Mouse (Mus musculus) B cell, adult 67 days (primary cell): ENCODE measurements around the gene Sh3bgr. TPM values are rescaled to one million over a fixed set of nuclear protein-coding genes. Genes with fewer than 3 reads are reported as not detected.

Experiments
- total RNA-seq, 2 experiments: library from RNA; stranded (reverse); gene quantifications; 4 replicates each; pipeline ENCODE4 v1.2.4; 2023

Sh3bgr gene
- not detected for total RNA-seq

DNA sequence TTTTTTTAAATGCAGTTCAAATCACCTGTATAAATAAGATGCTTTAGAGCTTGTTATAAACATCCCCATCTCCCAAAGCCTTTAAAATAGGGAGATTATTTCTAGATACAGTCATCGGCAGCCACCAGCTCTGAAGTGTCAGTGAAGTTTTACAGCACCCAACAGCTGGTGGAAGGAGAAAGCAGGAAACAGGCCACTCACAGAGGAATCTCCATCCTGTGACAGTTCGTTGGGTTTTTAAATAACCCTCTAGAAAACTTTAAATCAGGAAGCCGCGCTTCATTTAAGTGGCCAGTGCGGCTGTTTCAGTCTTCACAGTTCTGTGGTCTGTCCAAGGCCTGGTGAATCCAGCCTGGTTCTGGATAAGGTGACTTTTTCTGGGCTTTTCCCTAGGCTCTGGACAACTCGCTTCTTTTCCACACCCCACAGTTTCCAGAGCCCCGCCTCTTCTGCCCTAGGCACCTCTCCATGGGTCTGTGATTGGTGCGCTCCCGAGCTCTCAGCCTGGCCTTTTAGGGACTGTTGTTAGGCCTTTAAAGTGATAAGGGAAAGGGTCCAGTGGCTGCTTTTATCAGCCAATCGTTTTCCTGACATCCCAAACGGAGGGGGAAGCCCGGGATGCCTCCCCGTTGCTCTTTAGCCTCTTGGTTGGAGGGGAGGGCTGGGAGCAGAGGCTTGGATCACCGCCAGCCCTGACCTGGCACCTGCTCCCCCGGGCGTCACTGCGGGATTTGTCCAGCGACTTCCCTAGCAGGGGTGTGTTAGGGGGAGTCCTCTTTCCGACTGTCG is at the start of gene Sh3bgr:
TSS of gene Sh3bgr (plus strand) at position 538 of the 789 bp plus-strand sequence.

GRCm38 (mm10) chr16:96191531-96192506 is 8.4 kb upstream of the Sh3bgr start, which contains the start of gene Lca5l:
Lca5l (minus strand) TSS chr16:96192271.

DNA sequence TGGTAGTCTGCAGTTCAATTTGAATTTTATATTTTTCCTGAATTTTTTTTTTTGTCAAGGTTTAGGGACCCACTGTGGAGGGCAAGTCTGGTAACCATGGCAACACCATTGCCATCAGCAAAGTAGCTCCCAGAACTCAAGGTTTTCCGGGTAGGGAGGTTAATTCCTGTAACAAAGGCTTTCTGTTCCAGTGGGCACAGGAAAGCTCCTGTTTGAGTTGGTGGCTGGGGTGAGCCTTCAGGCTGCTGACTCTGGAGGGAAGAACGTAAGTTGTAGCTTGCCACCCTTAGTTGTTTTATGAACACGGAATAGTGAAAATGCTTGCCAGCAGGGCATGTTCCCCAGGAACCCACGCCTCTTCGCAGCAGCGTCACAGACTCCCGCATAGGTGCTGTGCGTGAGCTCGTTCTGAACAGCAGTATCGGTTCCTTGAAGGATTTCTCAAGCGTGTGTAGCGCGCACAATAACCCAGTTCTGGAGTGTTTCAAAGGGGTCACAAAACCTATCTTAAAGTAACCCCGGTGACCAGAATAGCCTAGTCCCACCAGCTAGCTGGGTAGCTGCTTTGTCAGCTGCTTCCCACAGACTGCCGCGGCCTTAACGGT is 35.2 kb downstream of the Sh3bgr start, which contains the start of gene B3galt5:
TSS of gene B3galt5 (plus strand) at position 436 of the 605 bp plus-strand sequence.

Other genes with a start within 250 kb of the Sh3bgr start
- gene Psmg1, start 209.5 kb upstream of the Sh3bgr start, total RNA-seq, result 10 to 100 TPM; 16.1 to 18.0 TPM
- 100 to 1,000 TPM; 461 to 498 TPM for gene Brwd1, start 117.9 kb upstream of the Sh3bgr start, total RNA-seq
- 100 to 1,000 TPM; 232 to 269 TPM for gene Hmgn1, start 72.7 kb upstream of the Sh3bgr start, total RNA-seq
- gene Wrb, start 55.0 kb upstream of the Sh3bgr start, total RNA-seq, result 10 to 100 TPM in 1 of 2 experiments, 1 to 10 TPM in 1; 9.9 to 11.2 TPM
- gene Lca5l, start 8.2 kb upstream of the Sh3bgr start, total RNA-seq, result not detected
- gene B3galt5, start 35.4 kb downstream of the Sh3bgr start, total RNA-seq, result under 1 TPM in 1 of 2 experiments, not detected in 1; 0.12 TPM
- not detected for gene Itgb2l, start 243.2 kb downstream of the Sh3bgr start, total RNA-seq